ENCODE assay signal across 8 mouse cellular contexts in the genomic region with DNA sequence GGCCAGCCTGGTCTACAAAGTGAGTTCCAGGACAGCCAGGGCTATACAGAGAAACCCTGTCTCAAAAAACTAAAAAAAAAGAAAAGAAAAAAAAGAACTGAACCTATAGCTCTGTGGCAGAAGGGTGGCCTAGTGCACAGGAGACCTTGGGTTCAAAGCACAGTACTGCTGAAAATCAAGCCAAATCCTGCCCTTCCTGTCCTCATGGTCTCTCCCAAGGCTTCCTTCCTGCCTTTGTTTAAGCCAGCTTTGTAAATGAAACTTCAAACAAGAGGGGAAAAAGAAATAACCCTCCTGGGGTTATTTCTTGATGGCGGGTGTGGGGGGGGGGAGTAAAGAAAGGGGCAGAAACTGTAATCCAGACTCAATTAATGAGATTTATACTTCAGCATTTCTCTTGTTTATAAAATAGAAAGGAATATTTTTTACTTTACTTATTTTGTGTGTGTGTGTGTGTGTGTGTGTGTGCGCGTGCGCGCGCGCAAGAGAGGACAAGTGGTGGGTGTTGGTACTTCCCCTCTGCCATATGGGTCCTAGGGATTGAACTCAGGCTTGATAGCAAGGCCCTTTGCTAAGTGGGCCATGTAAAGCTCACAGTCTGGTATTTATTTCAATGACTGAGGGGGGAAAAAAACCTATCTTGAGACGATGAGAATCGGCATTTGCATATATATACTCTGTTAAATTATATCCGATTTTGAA. TPM values are rescaled to one million over a fixed set of nuclear protein-coding genes. Genes with fewer than 3 reads are reported as not detected.
DNase-seq lines count a peak whose midpoint lies in the region; ATAC-seq and TF ChIP-seq lines count a peak whose summit lies in the region.

No protein-coding gene starts in this region.

- WGBS in intestine, embryonic 14.5 days: 88% methylated on average over 10 of the region's 10 CpGs
- 87% methylated on average over 10 of the region's 10 CpGs for WGBS in intestine, postnatal 0 days
- WGBS in liver, embryonic 12.5 days (ENCODE audit: insufficient replicate concordance): 90% methylated on average over 10 of the region's 10 CpGs

- peak overlapping the region; percentile 93; the same call in 1 of the 2 replicates for H3K27ac ChIP-seq in intestine, embryonic 14.5 days (ENCODE audit: low read depth)
- no peak overlapping the region for H3K27ac ChIP-seq in intestine, postnatal 0 days (ENCODE audit: low read depth, low read length)
- H3K27ac ChIP-seq in ES-Bruce4 (ENCODE audit: insufficient read depth, low read length): peak overlapping the region; percentile 59; the same call in 1 of the 2 replicates
- H3K27ac ChIP-seq in embryonic fibroblast, embryonic 13.5 days (ENCODE audit: insufficient read depth, low read length): no peak overlapping the region
- 0 out of 2 replicates have a peak overlapping the region, but pooled peaks have one; percentile 98 for H3K27ac ChIP-seq in liver, embryonic 12.5 days

- no peak for ATAC-seq in intestine, embryonic 14.5 days (replicated peaks; ENCODE audit: low FRiP score, low TSS enrichment, low read depth)
- no peak for ATAC-seq in intestine, postnatal 0 days
- no peak for ATAC-seq in liver, embryonic 12.5 days
- ATAC-seq in granulocyte monocyte progenitor cell, adult 5-6 weeks (replicated peaks; ENCODE audit: poor library complexity, severe bottlenecking): no peak

- TF ChIP-seq CTCF in intestine, postnatal 0 days (IDR thresholded peaks at IDR 0.05; ENCODE audit: low read depth): no peak
- no peak for TF ChIP-seq CTCF in ES-Bruce4 (IDR thresholded peaks at IDR 0.05; ENCODE audit: low read depth, low read length)
- TF ChIP-seq CTCF in embryonic fibroblast, embryonic 13.5 days (IDR thresholded peaks at IDR 0.05; ENCODE audit: borderline replicate concordance, insufficient read depth, low read length): no peak

- H3K4me2 ChIP-seq in intestine, embryonic 14.5 days (ENCODE audit: low read length): peak overlapping the region; percentile 90
- no peak overlapping the region for H3K4me2 ChIP-seq in intestine, postnatal 0 days (replicated peaks; ENCODE audit: low read depth)
- peak overlapping the region; percentile 80 for H3K4me2 ChIP-seq in liver, embryonic 12.5 days

- no peak for TF ChIP-seq EP300 in ES-Bruce4 (IDR thresholded peaks at IDR 0.05; ENCODE audit: insufficient read depth, low read depth, low read length)

- H3K27me3 ChIP-seq in intestine, embryonic 14.5 days (replicated peaks; ENCODE audit: control insufficient read depth, insufficient read depth, low read length): no peaks in the 10 kb centered on the region
- no peaks in the 10 kb centered on the region for H3K27me3 ChIP-seq in intestine, postnatal 0 days (replicated peaks; ENCODE audit: control insufficient read depth, insufficient read depth, low read length)
- H3K27me3 ChIP-seq in ES-Bruce4 (ENCODE audit: control insufficient read depth, insufficient read depth, low read length, poor library complexity, severe bottlenecking): no peaks in the 10 kb centered on the region
- H3K27me3 ChIP-seq in liver, embryonic 12.5 days (replicated peaks): no peaks in the 10 kb centered on the region

- no peak overlapping the region for H3K9ac ChIP-seq in intestine, embryonic 14.5 days (ENCODE audit: low read length)
- H3K9ac ChIP-seq in intestine, postnatal 0 days (ENCODE audit: low read depth, low read length): no peak overlapping the region
- H3K9ac ChIP-seq in ES-Bruce4 (ENCODE audit: low read depth, poor library complexity, severe bottlenecking): peak overlapping the region; percentile 80
- H3K9ac ChIP-seq in liver, embryonic 12.5 days: no peak overlapping the region

- DNase-seq in intestine, embryonic 14.5 days (ENCODE audit: low spot score): no peak
- no peak for DNase-seq in frontal cortex, adult 2 months (ENCODE audit: extremely low spot score in 1 of 2, low spot score in 1 of 2)
- no peak for DNase-seq in urinary bladder, adult 2 months (ENCODE audit: low spot score)

- no peaks in the 10 kb centered on the region for H3K9me3 ChIP-seq in intestine, embryonic 14.5 days (ENCODE audit: control insufficient read depth, low read length)
- no peaks in the 10 kb centered on the region for H3K9me3 ChIP-seq in intestine, postnatal 0 days (ENCODE audit: control insufficient read depth)
- H3K9me3 ChIP-seq in ES-Bruce4 (replicated peaks; ENCODE audit: control insufficient read depth, insufficient read depth, low read length, poor library complexity, severe bottlenecking): no peaks in the 10 kb centered on the region
- 0 out of 2 replicates have a peak, but pooled peaks cover 3% of the 10 kb centered on the region for H3K9me3 ChIP-seq in liver, embryonic 12.5 days (replicated peaks)

- H3K4me1 ChIP-seq in intestine, embryonic 14.5 days (replicated peaks; ENCODE audit: control insufficient read depth, insufficient read depth, low read length): peaks cover 10% of the 10 kb centered on the region
- H3K4me1 ChIP-seq in intestine, postnatal 0 days (replicated peaks; ENCODE audit: control insufficient read depth, insufficient read depth, low read length): peaks cover 5% of the 10 kb centered on the region; the same call in 1 of the 2 replicates
- peaks cover 5% of the 10 kb centered on the region for H3K4me1 ChIP-seq in ES-Bruce4 (ENCODE audit: control insufficient read depth, insufficient read depth, low read length)
- H3K4me1 ChIP-seq in embryonic fibroblast, embryonic 13.5 days (ENCODE audit: control insufficient read depth, insufficient read depth, low read length): peaks cover 2% of the 10 kb centered on the region; the same call in 1 of the 2 replicates
- H3K4me1 ChIP-seq in liver, embryonic 12.5 days: peaks cover 49% of the 10 kb centered on the region

- H3K4me3 ChIP-seq in intestine, embryonic 14.5 days (ENCODE audit: low read depth, low read length): no peak overlapping the region
- H3K4me3 ChIP-seq in intestine, postnatal 0 days (ENCODE audit: low read depth, low read length): no peak overlapping the region
- no peak overlapping the region for H3K4me3 ChIP-seq in ES-Bruce4 (ENCODE audit: low read depth, low read length)
- 0 out of 2 replicates have a peak overlapping the region, but pooled peaks have one; percentile 11 for H3K4me3 ChIP-seq in embryonic fibroblast, embryonic 13.5 days (ENCODE audit: insufficient read depth, low read length)
- H3K4me3 ChIP-seq in liver, embryonic 12.5 days: no peak overlapping the region

- no peak for TF ChIP-seq POLR2A in ES-Bruce4 (IDR thresholded peaks at IDR 0.05; ENCODE audit: insufficient read depth, low read length)
- TF ChIP-seq POLR2A in embryonic fibroblast, embryonic 13.5 days (IDR thresholded peaks at IDR 0.05; ENCODE audit: low read depth, low read length): no peak

- peaks cover under 1% of the 10 kb centered on the region; the same call in 1 of the 2 replicates for H3K36me3 ChIP-seq in intestine, embryonic 14.5 days (ENCODE audit: control insufficient read depth, insufficient read depth, low read length)
- H3K36me3 ChIP-seq in intestine, postnatal 0 days (ENCODE audit: control insufficient read depth, insufficient read depth): no peaks in the 10 kb centered on the region; the same call in 1 of the 2 replicates
- H3K36me3 ChIP-seq in ES-Bruce4 (ENCODE audit: control insufficient read depth, insufficient read depth, low read length, poor library complexity, severe bottlenecking): no peaks in the 10 kb centered on the region
- H3K36me3 ChIP-seq in liver, embryonic 12.5 days: peaks cover 8% of the 10 kb centered on the region

RNA-seq across cellular contexts. Expression of a gene that starts 1.4 kb away (rescaled TPM):
- 8.0 and 8.3 TPM in 2 replicates for polyA plus RNA-seq in intestine, embryonic 14.5 days (2014; fragmentation: Nextera tagmentation; extraction: Ambion mirVana)
- 9.0 and 9.4 TPM in 2 replicates for polyA plus RNA-seq in intestine, postnatal 0 days (2015; fragmentation: Nextera tagmentation; extraction: Ambion mirVana)
- polyA plus RNA-seq in ES-Bruce4 (2011; ENCODE audit: insufficient read depth, insufficient read length, low read depth, missing spikeins): 12.7 and 14.2 TPM in 2 replicates
- 5.4 and 5.7 TPM in 2 replicates for polyA plus RNA-seq in embryonic fibroblast, embryonic 13.5 days (2011; ENCODE audit: insufficient read length, low read depth, missing spikeins)
- polyA plus RNA-seq in liver, embryonic 12.5 days (2016; fragmentation: Nextera tagmentation; extraction: Ambion mirVana): 3.2 and 3.3 TPM in 2 replicates
- 3.9 and 7.7 TPM in 2 replicates for total RNA-seq in granulocyte monocyte progenitor cell, adult 5-6 weeks (2014; fragmentation: Nextera tagmentation)
- 3.0 and 5.8 TPM in 2 replicates for total RNA-seq in granulocyte monocyte progenitor cell, adult 5-6 weeks (2017)
- 18.1 and 19.1 TPM in 2 replicates for polyA plus RNA-seq in frontal cortex, adult 2 months (2012; rRNA removed)
- polyA plus RNA-seq in urinary bladder, adult 2 months (2012; rRNA removed): 9.5 and 10.3 TPM in 2 replicates

RNA-seq across cellular contexts. Expression of a gene that starts 24.9 kb away (rescaled TPM):
- 303 and 334 TPM in 2 replicates for polyA plus RNA-seq in intestine, embryonic 14.5 days (2014; fragmentation: Nextera tagmentation; extraction: Ambion mirVana)
- 599 and 615 TPM in 2 replicates for polyA plus RNA-seq in intestine, postnatal 0 days (2015; fragmentation: Nextera tagmentation; extraction: Ambion mirVana)
- 190 and 194 TPM in 2 replicates for polyA plus RNA-seq in ES-Bruce4 (2011; ENCODE audit: insufficient read depth, insufficient read length, low read depth, missing spikeins)
- 209 and 221 TPM in 2 replicates for polyA plus RNA-seq in embryonic fibroblast, embryonic 13.5 days (2011; ENCODE audit: insufficient read length, low read depth, missing spikeins)
- polyA plus RNA-seq in liver, embryonic 12.5 days (2016; fragmentation: Nextera tagmentation; extraction: Ambion mirVana): 291 and 307 TPM in 2 replicates
- 214 and 219 TPM in 2 replicates for total RNA-seq in granulocyte monocyte progenitor cell, adult 5-6 weeks (2014; fragmentation: Nextera tagmentation)
- 91.6 and 94.3 TPM in 2 replicates for total RNA-seq in granulocyte monocyte progenitor cell, adult 5-6 weeks (2017)
- 328 and 476 TPM in 2 replicates for polyA plus RNA-seq in frontal cortex, adult 2 months (2012; rRNA removed)
- polyA plus RNA-seq in urinary bladder, adult 2 months (2012; rRNA removed): 241 and 261 TPM in 2 replicates

Comparison
In these comparisons a context has a peak if more than half of its experiments do, and no peak if none do; other contexts are left out.
1. H3K27ac ChIP-seq: peak in intestine, embryonic 14.5 days (single experiment), ES-Bruce4 (single experiment) and liver, embryonic 12.5 days (single experiment); none in intestine, postnatal 0 days (single experiment) and embryonic fibroblast, embryonic 13.5 days (single experiment).